Mouse (Mus musculus): ENCODE measurements around the gene Ldhb.

Ldhb gene

GRCm38 (mm10) chr6:142451381-142451780 is 56.4 kb downstream of the Ldhb start:
- DNase-seq (ENCODE audit: low spot score in 2 of 2) = no peak
